Mouse (Mus musculus): ENCODE data around the gene Btbd3.

The Btbd3 gene

GRCm38 (mm10) chr2:138531992-138532391 lies 275.6 kb downstream of the Btbd3 start:
- no peak for DNase-seq (ENCODE audit: low read depth, low spot score)

GRCm38 (mm10) chr2:138539655-138540054 lies 283.3 kb downstream of the Btbd3 start:
- DNase-seq (ENCODE audit: low read depth, low spot score): no peak

- DNase-seq (ENCODE audit: low read depth, low spot score): no peak
Observed at GRCm38 (mm10) chr2:138548990-138549389, 292.6 kb downstream of the Btbd3 start.

GRCm38 (mm10) chr2:138551516-138551915 lies 295.2 kb downstream of the Btbd3 start:
- no peak for DNase-seq (ENCODE audit: low read depth, low spot score)

GRCm38 (mm10) chr2:138555106-138555862 lies 298.9 kb downstream of the Btbd3 start:
- DNase-seq (ENCODE audit: low read depth, low spot score): no peak

GRCm38 (mm10) chr2:138585930-138586329 lies 329.6 kb downstream of the Btbd3 start:
- DNase-seq (ENCODE audit: low read depth, low spot score): no peak

- no peak for DNase-seq (ENCODE audit: low read depth, low spot score)
Observed at GRCm38 (mm10) chr2:138587335-138587734, 331.0 kb downstream of the Btbd3 start.

GRCm38 (mm10) chr2:138587795-138588545 lies 331.6 kb downstream of the Btbd3 start:
- DNase-seq (ENCODE audit: low read depth, low spot score): no peak

GRCm38 (mm10) chr2:138589105-138589504 lies 332.7 kb downstream of the Btbd3 start:
- no peak for DNase-seq (ENCODE audit: low read depth, low spot score)

GRCm38 (mm10) chr2:138590307-138590706 lies 333.9 kb downstream of the Btbd3 start:
- DNase-seq (ENCODE audit: low read depth, low spot score): no peak

GRCm38 (mm10) chr2:138612361-138612760 lies 356.0 kb downstream of the Btbd3 start:
- no peak for DNase-seq (ENCODE audit: low read depth, low spot score)

GRCm38 (mm10) chr2:138617501-138617900 lies 361.1 kb downstream of the Btbd3 start:
- DNase-seq (ENCODE audit: low read depth, low spot score): no peak
